Mouse (Mus musculus): ENCODE results near the gene Fdx1l.
A peak's percentile ranks its signal among the peaks of the same experiment; 100 is the strongest.

Gene Fdx1l

GRCm38 (mm10) chr9:21073044-21073840, at the start of gene Fdx1l, which contains the start of gene Gm49373:
TSS of gene Fdx1l (minus strand) at chr9:21073614.
TSS of gene Gm49373 (minus strand) at chr9:21073096.
- DNase-seq (ENCODE audit: low spot score) = peak; percentile 71

GRCm38 (mm10) chr9:21121483-21121882, 48.1 kb upstream of the Fdx1l start:
- no peak for DNase-seq (ENCODE audit: low spot score)

GRCm38 (mm10) chr9:21117073-21117472, 43.7 kb upstream of the Fdx1l start:
- no peak for DNase-seq (ENCODE audit: low spot score)

GRCm38 (mm10) chr9:21115105-21115504, 41.7 kb upstream of the Fdx1l start:
- no peak for DNase-seq (ENCODE audit: low spot score)

- DNase-seq (ENCODE audit: low spot score) = no peak
These were observed 40.8 kb upstream of the Fdx1l start for GRCm38 (mm10) chr9:21114190-21114589.

- DNase-seq (ENCODE audit: low spot score) = no peak
These were observed 40.3 kb upstream of the Fdx1l start for GRCm38 (mm10) chr9:21113751-21114150.

- DNase-seq (ENCODE audit: low spot score) = no peak
These were observed 34.3 kb upstream of the Fdx1l start for GRCm38 (mm10) chr9:21107607-21108237.

- DNase-seq (ENCODE audit: low spot score) = no peak
These were observed 32.5 kb upstream of the Fdx1l start for GRCm38 (mm10) chr9:21105760-21106564.

- DNase-seq (ENCODE audit: low spot score) = no peak
These were observed 31.4 kb upstream of the Fdx1l start for GRCm38 (mm10) chr9:21104814-21105213.

- DNase-seq (ENCODE audit: low spot score) = no peak
These were observed 28.7 kb upstream of the Fdx1l start for GRCm38 (mm10) chr9:21102076-21102475.

GRCm38 (mm10) chr9:21100447-21101161, 27.2 kb upstream of the Fdx1l start:
- no peak for DNase-seq (ENCODE audit: low spot score)

GRCm38 (mm10) chr9:21097793-21098192, 24.4 kb upstream of the Fdx1l start:
- DNase-seq (ENCODE audit: low spot score) = no peak

GRCm38 (mm10) chr9:21095958-21096357, 22.5 kb upstream of the Fdx1l start:
- no peak for DNase-seq (ENCODE audit: low spot score)

- DNase-seq (ENCODE audit: low spot score) = no peak
These were observed 20.0 kb upstream of the Fdx1l start for GRCm38 (mm10) chr9:21093423-21093822.

- DNase-seq (ENCODE audit: low spot score) = peak; percentile 84
These were observed 18.4 kb upstream of the Fdx1l start, which contains the start of the genes Gm38431 and Raver1 for GRCm38 (mm10) chr9:21091707-21092320. TSS of gene Gm38431 (minus strand) at chr9:21091997. TSS of gene Raver1 (minus strand) at chr9:21092008.

- DNase-seq (ENCODE audit: low spot score) = no peak
These were observed 17.7 kb upstream of the Fdx1l start for GRCm38 (mm10) chr9:21090972-21091706.

GRCm38 (mm10) chr9:21090537-21090936, 17.1 kb upstream of the Fdx1l start:
- DNase-seq (ENCODE audit: low spot score) = no peak

GRCm38 (mm10) chr9:21083324-21083723, 9.9 kb upstream of the Fdx1l start:
- no peak for DNase-seq (ENCODE audit: low spot score)

- no peak for DNase-seq (ENCODE audit: low spot score)
These were observed 7.7 kb upstream of the Fdx1l start for GRCm38 (mm10) chr9:21081127-21081526.

- no peak for DNase-seq (ENCODE audit: low spot score)
These were observed 2.2 kb upstream of the Fdx1l start for GRCm38 (mm10) chr9:21075625-21076024.

GRCm38 (mm10) chr9:21074173-21074572, 759 bp upstream of the Fdx1l start:
- no peak for DNase-seq (ENCODE audit: low spot score)

Data from ovary, postnatal 10 days (tissue).